Mouse (Mus musculus): ENCODE measurements around the gene Frmpd3. TPM values are rescaled to one million over a fixed set of nuclear protein-coding genes. Genes with fewer than 3 reads are reported as not detected.
"Not testable (repeated sequence)": the region's sequence is repeated elsewhere in the genome, so short reads cannot be mapped to it uniquely, and the experiment has no call there.

Frmpd3 gene
- total RNA-seq (2021) = under 1 TPM; 0.18 to 0.24 TPM
- long read RNA-seq, experiment 1 = 0 reads
- long read RNA-seq, experiment 2 = 0 reads

GRCm38 (mm10) chrX:140341656-140342392 lies at the start of gene Frmpd3:
Gene Frmpd3, plus strand, starts transcription at chrX:140342263.
- DNase-seq = peak; percentile 5

- no peak for DNase-seq
Measured at GRCm38 (mm10) chrX:140303731-140304130, 38.3 kb upstream of the Frmpd3 start.

- no peak for DNase-seq
Measured at GRCm38 (mm10) chrX:140305652-140306051, 36.4 kb upstream of the Frmpd3 start.

GRCm38 (mm10) chrX:140317931-140318330 lies 24.1 kb upstream of the Frmpd3 start:
- no peak for DNase-seq

- no peak for DNase-seq
Measured at GRCm38 (mm10) chrX:140319131-140319530, 22.9 kb upstream of the Frmpd3 start.

GRCm38 (mm10) chrX:140320671-140321070 lies 21.4 kb upstream of the Frmpd3 start:
- not testable (repeated sequence) for DNase-seq

- no peak for DNase-seq
Measured at GRCm38 (mm10) chrX:140342393-140343163, 515 bp downstream of the Frmpd3 start.

GRCm38 (mm10) chrX:140375628-140376027 lies 33.6 kb downstream of the Frmpd3 start:
- no peak for DNase-seq

GRCm38 (mm10) chrX:140399986-140400385 lies 57.9 kb downstream of the Frmpd3 start:
- no peak for DNase-seq

- DNase-seq = peak; percentile 15
Measured at GRCm38 (mm10) chrX:140402904-140403303, 60.8 kb downstream of the Frmpd3 start.

GRCm38 (mm10) chrX:140406079-140406478 lies 64.0 kb downstream of the Frmpd3 start:
- no peak for DNase-seq

GRCm38 (mm10) chrX:140406501-140406900 lies 64.4 kb downstream of the Frmpd3 start:
- DNase-seq = peak; percentile 1

GRCm38 (mm10) chrX:140407593-140407992 lies 65.5 kb downstream of the Frmpd3 start:
- DNase-seq = no peak

- no peak for DNase-seq
Measured at GRCm38 (mm10) chrX:140418467-140418866, 76.4 kb downstream of the Frmpd3 start.

- no peak for DNase-seq
Measured at GRCm38 (mm10) chrX:140427124-140427523, 85.1 kb downstream of the Frmpd3 start.

GRCm38 (mm10) chrX:140428252-140428651 lies 86.2 kb downstream of the Frmpd3 start:
- DNase-seq = no peak

- DNase-seq = no peak
Measured at GRCm38 (mm10) chrX:140429985-140430384, 87.9 kb downstream of the Frmpd3 start.

GRCm38 (mm10) chrX:140430506-140430905 lies 88.4 kb downstream of the Frmpd3 start:
- DNase-seq = peak; percentile 12

- no peak for DNase-seq
Measured at GRCm38 (mm10) chrX:140431981-140432380, 89.9 kb downstream of the Frmpd3 start.

- no peak for DNase-seq
Measured at GRCm38 (mm10) chrX:140432786-140433185, 90.7 kb downstream of the Frmpd3 start.

- DNase-seq = no peak
Measured at GRCm38 (mm10) chrX:140437906-140438305, 95.8 kb downstream of the Frmpd3 start.

GRCm38 (mm10) chrX:140445551-140445950 lies 103.5 kb downstream of the Frmpd3 start:
- no peak for DNase-seq

- peak; percentile 19 for DNase-seq
Measured at GRCm38 (mm10) chrX:140450071-140450470, 108.0 kb downstream of the Frmpd3 start.
